Mouse (Mus musculus) left cerebral cortex, adult 11 months (tissue): ENCODE results near the gene Reep3.

Source experiments
- DNase-seq: peaks from one replicate; pipeline ENCODE4 v3.0.0; 2022; ENCODE audit warnings: low spot score

Reep3 gene

GRCm38 (mm10) chr10:67082531-67082930 is 14.2 kb downstream of the Reep3 start:
- no peak for DNase-seq

- no peak for DNase-seq
Measured at GRCm38 (mm10) chr10:67081206-67082007, 15.3 kb downstream of the Reep3 start.

GRCm38 (mm10) chr10:67079030-67079429 is 17.7 kb downstream of the Reep3 start:
- DNase-seq: no peak

GRCm38 (mm10) chr10:67075931-67076878 is 20.5 kb downstream of the Reep3 start:
- peak; percentile 46 for DNase-seq

- DNase-seq: no peak
Measured at GRCm38 (mm10) chr10:67073577-67073976, 23.2 kb downstream of the Reep3 start.

GRCm38 (mm10) chr10:67072600-67072999 is 24.1 kb downstream of the Reep3 start:
- DNase-seq: no peak

GRCm38 (mm10) chr10:67071884-67072283 is 24.9 kb downstream of the Reep3 start:
- no peak for DNase-seq

- no peak for DNase-seq
Measured at GRCm38 (mm10) chr10:67071389-67071788, 25.4 kb downstream of the Reep3 start.

- DNase-seq: no peak
Measured at GRCm38 (mm10) chr10:67069013-67069412, 27.7 kb downstream of the Reep3 start.

GRCm38 (mm10) chr10:67066421-67066820 is 30.3 kb downstream of the Reep3 start:
- no peak for DNase-seq

GRCm38 (mm10) chr10:67065927-67066326 is 30.8 kb downstream of the Reep3 start:
- DNase-seq: no peak

GRCm38 (mm10) chr10:67065277-67065887 is 31.4 kb downstream of the Reep3 start:
- no peak for DNase-seq

GRCm38 (mm10) chr10:67061823-67062222 is 34.9 kb downstream of the Reep3 start:
- DNase-seq: no peak

- DNase-seq: peak; percentile 54
Measured at GRCm38 (mm10) chr10:67061367-67061801, 35.4 kb downstream of the Reep3 start.

- no peak for DNase-seq
Measured at GRCm38 (mm10) chr10:67058702-67059101, 38.0 kb downstream of the Reep3 start.

- DNase-seq: no peak
Measured at GRCm38 (mm10) chr10:67058297-67058696, 38.4 kb downstream of the Reep3 start.

- no peak for DNase-seq
Measured at GRCm38 (mm10) chr10:67057696-67058095, 39.0 kb downstream of the Reep3 start.

- DNase-seq: no peak
Measured at GRCm38 (mm10) chr10:67057208-67057607, 39.5 kb downstream of the Reep3 start.

GRCm38 (mm10) chr10:67055867-67056856 is 40.6 kb downstream of the Reep3 start:
- DNase-seq: no peak

GRCm38 (mm10) chr10:67053475-67053874 is 43.3 kb downstream of the Reep3 start:
- DNase-seq: no peak

- no peak for DNase-seq
Measured at GRCm38 (mm10) chr10:67052429-67052828, 44.3 kb downstream of the Reep3 start.
